Mouse (Mus musculus) erythroid progenitor cell, adult 5-6 weeks (primary cell): ENCODE measurements around the gene Cct7. TPM values are rescaled to one million over a fixed set of nuclear protein-coding genes. Genes with fewer than 3 reads are reported as not detected.

Source experiments
- ATAC-seq: replicated peaks from 2 replicates; pipeline ENCODE4 v1.8.0; 2016; ENCODE audit warnings: moderate number of reproducible peaks, mild to moderate bottlenecking, moderate TSS enrichment, inconsistent platforms; ENCODE audit not compliant: poor library complexity, low FRiP score, severe bottlenecking
- total RNA-seq, 2 experiments: library from RNA; stranded (forward) in 1 of 2; stranded (reverse) in 1 of 2; fragments of 150-400 nt in 1 of 2; fragments of 186-747, 209-891 nt in 1 of 2; gene quantifications; 2 replicates each; pipeline versions ENCODE4 v1.2.3 to v1.2.4; 2015 to 2017; ENCODE audit warnings: low replicate concordance in 2 of 2

Cct7 gene
- total RNA-seq, 2 experiments from 2014 or later = 97.7 to 112 TPM

DNA sequence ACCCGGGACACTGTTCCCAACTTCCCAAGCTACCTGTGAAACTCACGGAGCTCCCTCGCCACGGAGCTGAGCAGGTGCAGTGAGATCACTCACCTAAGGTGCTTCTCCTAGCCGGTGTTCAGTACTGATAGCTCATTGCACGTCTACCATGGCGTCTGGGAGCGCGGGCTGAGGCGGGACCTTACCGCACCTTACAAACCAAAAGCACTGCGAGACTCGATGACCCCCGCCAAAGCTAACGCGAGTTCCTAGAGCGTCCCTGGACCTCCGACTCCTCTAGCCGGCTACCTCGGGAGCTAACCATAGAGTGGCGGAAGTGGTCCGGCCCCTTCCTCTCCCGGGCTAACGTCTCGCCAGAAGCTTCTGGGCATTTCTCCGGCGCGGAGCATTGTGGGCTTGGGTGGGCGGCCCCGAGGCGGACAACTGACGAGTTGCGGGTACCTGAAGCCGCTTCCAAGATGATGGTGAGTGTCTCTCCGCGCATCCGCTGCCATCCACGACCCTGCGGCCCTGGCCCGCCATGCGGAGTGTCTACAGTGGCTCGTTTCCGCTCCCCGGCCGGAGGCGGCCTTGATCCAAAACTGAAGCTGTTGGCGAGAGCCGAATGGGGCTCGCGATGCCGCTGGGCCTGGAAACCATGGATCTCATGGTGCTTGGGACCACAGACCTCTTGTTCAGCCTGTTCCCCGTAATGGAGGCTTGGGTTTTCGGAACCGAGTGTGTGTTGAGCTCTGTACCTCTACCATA lies 523 bp downstream of the Cct7 start, which contains the start of gene Pradc1:
TSS of gene Pradc1 (minus strand) at position 307 of the 747 bp plus-strand sequence.
- ATAC-seq = peak; percentile 66

DNA sequence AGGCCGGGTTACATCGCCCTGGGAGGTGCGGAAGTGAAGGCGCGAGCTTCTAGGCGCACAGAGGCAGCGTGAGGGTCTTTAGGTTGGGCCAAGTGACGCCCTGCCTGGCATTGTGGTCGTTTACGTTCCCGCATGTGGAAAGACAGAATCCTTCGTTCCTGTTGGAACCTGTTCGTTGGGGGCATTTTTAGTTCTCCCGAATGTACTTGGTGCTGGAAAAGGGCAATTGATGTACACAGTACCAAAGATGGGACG lies 1.0 kb downstream of the Cct7 start:
- no peak for ATAC-seq

DNA sequence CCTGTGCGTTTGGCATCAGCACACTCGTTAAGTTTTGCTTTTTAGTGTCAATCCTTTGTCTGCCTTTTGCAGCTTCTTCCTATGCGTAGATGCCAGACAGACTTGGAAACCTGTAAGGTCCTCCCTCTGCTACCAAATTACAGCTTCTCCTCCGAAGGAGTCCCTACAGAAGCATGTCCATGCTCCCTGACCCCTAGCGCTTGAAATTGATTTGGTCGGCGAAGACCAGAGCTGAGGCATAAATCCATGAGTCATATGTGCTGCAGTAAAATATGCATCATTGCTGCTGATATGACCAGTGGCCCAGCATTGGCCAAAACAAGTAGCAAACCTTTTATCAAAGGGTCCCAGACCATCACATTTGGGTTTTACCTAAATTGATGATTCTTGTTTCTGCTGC lies 1.5 kb downstream of the Cct7 start:
- ATAC-seq = 0 out of 2 replicates have a peak, but pooled peaks have one; percentile 20

DNA sequence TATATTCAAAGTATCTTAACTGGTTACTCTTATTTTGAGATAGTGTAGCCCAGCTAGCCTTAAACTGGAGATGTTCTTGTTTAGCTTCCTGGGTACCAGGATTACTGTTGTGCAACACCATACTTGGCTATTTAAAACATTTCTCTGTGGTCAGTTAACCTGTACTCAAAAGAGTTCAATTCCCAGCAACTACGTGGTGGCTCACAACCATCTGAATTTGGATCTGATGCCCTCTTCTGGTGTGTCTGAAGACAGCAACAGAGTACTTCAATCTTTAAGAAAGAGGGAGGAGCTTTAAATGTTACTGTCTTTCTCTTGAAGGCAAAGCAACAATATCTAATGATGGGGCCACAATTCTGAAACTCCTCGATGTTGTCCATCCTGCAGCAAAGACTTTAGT lies 8.3 kb downstream of the Cct7 start:
- no peak for ATAC-seq

DNA sequence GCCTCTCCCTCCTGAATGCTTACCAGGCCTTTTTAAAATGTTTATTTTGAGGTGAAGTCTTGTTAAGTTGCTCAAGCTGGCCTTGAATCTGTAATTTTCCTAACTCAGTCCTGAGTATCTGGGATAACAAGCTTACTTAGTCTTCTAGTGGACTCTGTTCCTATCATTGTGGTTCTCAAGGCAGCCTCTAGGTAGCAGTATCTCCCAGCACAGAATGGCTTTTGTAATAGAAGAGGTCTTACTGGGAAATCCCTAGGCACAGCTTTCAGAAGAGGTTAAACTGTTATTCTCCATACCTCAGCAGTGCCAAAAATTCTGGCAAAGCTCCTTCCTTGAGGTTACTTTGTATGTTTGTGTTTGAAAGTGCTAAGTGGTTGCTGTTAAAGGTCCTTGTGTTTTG lies 14.1 kb downstream of the Cct7 start:
- ATAC-seq = no peak

DNA sequence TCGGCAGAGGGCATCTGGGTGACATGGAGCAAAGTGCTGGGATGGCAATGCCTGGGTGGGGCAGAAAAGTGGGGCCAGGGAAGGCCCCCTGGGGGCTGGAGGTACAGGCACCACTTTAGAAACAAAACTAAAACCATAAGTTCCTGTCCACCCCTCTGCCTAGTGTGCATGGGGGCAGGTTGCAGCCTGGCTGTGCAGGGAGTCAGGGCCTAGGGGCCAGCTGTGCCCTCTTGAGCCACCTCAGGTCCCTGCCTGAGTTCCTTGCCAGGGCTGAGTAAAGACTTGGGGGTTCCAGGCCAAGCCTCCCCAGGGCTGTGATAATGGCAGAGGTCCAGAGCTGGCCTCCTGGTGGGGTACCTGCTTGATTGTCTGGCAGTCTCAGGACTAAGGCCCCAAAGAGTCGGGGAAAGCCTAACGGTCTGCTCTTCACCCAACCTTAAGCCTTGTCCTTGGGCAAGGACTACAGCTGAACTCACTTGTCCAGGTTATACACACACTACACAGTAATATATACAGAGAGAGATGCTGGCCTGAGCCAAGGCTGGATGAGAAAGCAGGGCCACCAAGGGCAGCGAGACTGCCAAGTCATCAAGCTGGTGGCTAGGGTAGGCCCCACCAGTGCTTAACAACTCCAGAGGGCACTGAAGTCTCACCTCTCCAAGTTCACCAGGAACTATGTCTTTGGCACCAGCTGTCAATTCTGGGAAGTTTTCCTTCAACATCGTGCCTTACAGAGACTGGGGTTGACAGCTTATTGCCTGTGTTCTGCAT lies 18.5 kb downstream of the Cct7 start:
- ATAC-seq = no peak

DNA sequence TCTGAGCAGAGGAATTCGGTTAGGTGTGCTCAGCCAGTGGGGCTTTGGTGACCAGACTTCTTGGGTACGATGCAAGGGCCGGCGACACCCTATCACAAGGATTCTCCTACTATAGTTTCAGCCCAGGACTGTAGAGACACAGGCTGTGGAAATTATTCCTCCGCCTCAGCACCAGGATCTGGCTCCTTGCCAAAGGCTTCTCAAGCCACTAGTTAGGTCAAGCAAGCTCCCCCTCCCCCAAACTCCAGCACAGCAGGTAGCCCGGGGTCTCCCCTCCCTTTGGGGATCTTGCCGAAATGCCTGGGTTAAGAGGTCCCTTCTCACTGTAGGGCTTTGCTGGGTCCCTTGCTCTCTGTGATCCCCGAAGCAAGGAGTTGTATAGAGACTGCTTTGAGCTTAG lies 20.6 kb downstream of the Cct7 start:
- ATAC-seq = no peak

DNA sequence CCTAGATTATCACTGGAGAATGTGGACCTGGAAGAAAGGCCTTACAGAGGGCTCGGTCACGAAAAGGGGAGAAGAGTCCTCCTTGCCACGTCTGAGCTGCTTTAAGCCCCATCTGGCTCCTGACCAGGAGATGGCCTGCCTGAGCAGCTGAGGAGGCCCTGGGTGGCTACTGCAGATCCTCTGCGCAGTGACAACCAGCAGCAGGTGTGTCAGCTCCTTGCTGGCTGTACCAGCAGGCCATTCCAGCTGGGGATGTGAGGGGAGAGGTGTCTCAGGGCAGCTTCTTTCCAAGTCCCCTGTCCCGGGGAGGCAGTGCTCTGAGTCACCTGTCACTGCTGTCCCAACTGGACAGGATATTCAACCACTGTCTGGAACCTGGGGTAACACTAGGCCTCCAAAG lies 21.2 kb downstream of the Cct7 start:
- no peak for ATAC-seq

DNA sequence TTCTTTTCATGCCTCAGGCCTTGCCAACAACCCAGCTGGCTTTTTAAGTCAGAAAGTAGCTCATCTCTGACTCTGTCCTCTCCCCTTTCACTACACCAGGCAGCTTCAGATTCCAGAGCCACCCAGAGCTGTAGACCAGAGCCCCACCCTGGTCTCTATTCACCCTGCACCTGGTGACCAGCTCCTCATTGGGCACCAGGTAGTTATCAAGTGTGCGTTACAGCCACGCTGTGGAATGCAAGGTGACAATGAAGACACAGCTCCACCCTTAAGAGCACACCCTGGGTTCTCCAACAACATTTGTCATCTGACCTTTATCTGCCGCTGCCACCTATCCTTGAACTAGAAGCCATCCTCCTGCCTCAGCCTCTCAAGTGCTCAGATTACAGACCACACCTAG lies 24.3 kb downstream of the Cct7 start:
- no peak for ATAC-seq

DNA sequence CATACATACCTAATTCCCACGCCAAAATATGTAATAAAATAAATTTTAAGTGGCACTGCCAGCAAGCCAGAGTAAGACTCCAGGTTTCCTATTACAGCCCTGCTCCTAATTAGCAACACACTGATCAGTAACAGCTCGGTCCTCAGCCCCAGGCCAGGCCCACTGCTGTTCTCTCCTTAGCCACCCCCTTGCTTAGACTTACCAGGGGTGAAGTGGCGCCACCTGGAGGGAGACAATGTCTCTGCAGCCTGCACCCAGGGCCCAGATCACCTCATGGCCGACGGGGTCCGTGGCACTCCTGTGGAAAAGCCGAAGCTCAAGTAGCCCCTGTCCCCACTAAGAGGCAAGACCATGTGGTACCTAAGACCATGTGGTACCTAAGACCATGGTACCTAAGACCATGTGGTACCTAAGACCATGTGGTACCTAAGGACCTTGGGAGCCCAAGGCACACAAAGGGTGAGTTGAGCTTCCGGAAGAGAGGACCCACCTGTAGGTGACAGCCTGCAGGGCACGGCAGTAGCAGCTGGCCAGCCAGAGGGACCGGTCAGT lies 26.1 kb downstream of the Cct7 start:
- no peak for ATAC-seq

DNA sequence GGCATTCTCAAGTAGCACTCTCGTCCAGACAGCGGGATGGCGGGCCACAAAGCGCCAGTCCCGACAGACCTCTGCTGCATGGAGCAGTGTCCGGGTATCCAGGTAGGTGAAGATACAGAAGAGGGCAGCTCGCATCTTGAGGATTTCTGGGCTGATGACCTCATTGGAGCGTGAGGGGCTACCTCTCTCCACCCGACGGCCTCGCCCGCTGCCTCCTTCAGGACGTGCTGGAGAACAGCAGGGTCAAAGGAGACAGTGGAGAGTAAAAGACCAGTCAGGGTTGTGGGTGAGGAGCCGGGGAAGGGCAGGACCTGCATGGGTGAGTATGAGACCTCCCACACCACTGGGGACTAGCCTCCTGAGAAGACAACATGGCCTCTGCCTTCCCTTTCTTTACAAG lies 27.1 kb downstream of the Cct7 start:
- ATAC-seq = no peak

DNA sequence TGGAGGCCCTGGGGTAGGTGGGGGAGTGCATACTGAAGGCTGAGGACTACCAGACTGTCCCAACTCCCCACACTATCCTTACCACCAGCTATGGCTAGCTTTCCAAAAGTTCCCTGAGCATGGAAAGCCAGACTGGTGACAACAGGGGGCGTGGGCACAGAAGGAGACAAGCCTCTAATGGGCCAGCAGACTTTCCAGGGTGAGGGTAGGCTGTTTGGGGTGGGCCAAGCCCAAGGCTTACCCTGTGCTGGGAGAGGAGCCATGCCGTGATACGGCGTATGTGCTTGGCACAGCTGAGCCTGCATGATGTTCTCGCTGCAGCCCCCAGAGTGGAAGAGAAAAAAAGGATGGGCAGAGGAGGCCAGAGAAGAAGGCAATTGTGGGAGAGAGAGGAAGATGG lies 28.7 kb downstream of the Cct7 start:
- no peak for ATAC-seq

DNA sequence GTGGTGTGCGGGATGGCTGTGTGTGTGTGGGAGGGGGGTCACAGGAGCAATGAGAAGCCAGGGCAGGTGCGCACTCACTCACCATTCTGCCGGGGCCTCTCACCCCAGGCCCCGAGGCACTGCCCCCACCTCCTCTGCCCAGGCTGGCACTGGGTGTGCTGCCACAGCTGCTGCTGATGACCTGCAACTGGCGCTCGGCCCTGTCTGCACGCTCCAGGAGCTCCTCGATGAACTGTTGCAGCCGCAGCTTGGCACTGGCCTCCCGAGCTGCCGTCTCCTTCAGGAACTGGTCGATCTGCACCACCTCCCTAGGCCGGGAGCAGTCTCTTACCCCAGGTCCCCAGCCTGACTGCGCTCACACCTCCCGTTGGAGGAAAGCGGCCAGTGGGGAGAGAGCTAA lies 29.4 kb downstream of the Cct7 start:
- ATAC-seq = no peak

DNA sequence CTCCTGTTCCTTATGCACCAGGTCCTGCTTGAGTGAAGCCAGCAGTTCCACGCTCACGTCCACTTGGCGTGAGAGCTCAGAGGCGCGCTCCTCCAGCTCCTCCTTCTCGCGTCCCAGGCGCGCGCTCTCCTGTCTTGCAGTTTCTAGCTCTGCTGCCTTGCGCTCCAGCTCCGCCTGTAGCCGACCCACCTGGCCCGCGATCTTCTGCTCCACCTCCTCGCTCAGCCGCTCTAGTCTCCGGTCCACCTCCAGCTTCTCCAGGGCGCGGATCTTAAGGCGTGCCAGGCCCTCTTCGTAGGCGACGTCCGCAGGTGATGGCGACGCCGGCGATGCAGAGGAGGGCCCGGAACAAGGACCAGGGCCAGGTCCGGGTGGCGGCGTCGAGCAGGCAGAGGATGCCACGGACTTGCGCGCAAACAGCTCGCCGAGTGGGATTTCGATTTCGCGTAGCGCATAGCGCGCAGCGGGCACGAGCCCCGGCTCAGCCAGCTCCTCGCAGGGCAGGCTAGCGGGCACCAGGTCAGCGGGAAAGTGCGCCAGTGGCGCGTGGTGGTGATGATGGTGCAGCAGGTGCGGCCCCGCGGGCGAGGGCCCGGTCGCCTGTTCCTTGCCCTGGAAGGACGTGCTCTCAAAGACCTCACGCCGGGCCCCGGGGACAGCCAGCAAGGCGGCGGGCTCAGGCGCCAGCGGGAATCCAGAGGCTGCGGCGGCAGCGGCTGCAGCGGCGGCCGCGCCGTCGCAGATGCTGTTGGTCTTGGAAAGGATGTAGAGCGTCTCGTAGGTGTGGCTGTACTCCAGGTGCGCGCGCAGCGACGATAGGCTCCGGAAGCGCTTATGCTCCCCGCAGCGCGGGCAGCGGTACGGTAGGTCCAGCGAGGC lies 32.8 kb downstream of the Cct7 start:
- ATAC-seq = no peak

DNA sequence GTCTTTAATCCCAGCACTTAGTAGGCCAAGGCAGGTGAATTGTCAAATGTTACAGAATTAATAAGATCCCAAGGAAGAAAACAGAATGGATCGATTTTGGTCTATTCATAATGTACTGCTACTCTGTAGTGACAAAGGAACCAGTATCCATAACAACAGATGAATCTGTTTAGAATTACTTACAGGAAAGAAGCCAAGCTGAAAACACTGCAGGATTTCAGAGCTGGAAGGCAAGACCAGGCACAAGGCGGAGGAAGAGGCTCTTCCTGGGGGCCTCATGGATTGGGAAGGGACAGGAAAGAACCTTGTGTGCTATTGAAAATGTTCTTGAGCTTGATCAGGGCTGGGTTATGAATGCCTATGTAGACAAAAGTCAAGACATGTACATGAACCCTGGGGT lies 34.4 kb downstream of the Cct7 start:
- no peak for ATAC-seq

DNA sequence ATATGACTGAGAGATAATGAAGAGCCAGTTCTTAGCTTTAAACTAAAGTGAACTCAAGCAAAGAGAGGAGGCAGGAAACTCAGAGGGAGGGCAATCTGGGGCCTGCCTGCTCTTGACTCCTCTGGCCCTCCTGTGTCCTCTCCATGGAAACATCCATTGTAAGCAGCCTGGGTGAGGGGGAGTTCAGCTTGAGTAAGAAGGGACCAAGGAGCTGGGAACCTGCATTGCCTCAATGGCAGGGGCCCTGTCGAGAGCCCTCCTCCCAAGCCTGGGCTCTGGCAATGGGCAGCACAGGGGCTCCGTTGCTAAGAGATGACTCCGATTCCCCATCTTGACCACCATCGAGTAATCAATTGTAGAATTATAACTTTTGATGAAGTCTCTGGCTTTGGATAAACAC lies 37.2 kb downstream of the Cct7 start:
- no peak for ATAC-seq

DNA sequence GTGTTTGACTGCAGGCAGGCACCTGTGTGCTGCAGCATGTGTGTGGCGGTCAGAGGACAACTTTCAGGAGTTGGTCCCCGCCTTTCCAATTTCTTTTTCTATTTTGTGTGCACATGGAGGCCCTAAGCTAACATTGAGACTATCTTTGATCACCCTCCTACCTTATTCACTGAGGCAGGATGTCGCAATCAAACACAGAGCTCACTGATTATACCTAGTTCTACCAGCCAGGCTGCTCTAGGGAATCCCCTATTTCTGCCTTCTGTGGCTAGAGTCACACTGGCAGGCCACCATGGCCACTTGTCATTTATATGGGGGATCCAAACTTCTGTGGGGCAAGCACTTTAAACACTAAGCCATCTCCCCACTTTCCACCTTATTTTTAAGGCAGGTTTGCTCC lies 38.4 kb downstream of the Cct7 start:
- ATAC-seq = no peak

DNA sequence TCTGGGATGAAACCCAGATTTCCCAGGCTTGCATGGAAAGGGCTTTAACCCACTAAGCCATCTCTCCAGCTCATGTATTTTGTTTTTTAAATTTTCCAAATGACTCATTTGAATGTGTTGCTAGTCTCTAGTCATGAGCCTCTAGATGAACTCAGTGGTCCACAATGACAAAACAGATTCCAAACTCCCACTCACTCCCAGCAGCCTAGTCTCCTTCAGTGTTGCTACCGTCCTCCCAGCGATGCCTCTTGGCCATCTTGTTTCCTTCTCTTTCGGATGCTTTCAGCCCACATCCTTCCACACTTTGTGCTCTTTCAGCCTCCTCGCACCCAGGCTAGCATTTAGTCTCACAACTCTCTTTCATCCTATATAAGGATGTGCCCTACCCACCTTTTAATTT lies 38.9 kb downstream of the Cct7 start:
- no peak for ATAC-seq

DNA sequence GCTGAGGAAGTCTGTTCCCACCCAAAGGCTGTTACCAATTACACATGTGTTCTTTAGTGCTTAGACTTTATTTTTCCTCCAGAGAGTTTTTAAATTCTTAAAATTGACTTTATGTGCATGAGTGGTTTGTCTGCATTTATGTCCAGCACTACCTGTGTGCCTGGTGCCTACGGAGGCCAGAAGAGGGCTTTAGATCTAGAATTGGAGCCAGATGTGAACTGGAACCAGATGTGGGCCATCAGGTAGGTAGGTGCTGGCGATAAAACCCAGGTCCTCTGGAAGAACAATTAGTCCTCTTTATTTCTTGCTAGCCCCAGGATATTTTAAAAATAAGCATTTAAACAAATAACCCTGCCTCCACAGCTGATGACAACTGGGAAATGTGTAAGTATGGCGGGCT lies 40.3 kb downstream of the Cct7 start:
- ATAC-seq = no peak

DNA sequence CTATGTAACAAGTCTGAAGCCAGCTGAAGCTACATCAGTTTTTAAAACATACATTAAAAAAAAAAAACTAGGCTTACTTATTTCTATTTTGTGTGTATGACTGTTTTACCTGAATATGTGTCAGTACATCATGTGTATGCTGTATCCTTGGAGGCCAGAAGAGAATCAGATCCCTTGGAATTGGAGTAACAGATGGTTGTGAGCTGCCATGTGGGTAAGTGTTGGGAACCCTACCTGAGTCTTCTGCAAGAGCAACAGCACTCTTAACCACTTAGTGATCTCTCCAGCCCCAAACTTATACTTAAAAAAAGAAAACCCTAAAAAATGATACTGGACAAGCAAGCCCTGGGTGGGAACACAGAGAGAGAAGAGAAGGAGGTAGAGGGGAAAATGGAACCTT lies 45.7 kb downstream of the Cct7 start:
- ATAC-seq = no peak

DNA sequence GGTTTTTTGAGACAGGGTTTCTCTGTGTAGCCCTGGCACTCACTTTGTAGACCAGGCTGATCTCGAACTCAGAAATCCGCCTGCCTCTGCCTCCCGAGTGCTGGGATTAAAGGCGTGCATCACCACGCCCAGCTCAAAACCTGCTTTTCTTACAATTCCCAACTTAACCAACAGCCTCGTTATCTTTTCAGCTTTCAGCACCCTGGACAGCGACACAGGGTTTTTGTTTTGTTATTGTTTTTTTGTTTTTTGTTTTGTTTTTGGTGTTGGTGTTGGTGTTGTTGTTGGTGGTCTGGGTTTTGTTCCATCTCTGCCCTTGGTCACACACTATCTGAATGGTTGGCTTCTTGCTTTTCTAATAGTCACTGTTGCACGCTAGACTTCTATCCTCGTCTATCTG lies 46.8 kb downstream of the Cct7 start:
- no peak for ATAC-seq
